Mouse (Mus musculus): ENCODE results near the gene Serpina3f. TPM values are rescaled to one million over a fixed set of nuclear protein-coding genes. Genes with fewer than 3 reads are reported as not detected.

The Serpina3f gene
- total RNA-seq (2023) = under 1 TPM; 0.24 to 0.33 TPM

DNA sequence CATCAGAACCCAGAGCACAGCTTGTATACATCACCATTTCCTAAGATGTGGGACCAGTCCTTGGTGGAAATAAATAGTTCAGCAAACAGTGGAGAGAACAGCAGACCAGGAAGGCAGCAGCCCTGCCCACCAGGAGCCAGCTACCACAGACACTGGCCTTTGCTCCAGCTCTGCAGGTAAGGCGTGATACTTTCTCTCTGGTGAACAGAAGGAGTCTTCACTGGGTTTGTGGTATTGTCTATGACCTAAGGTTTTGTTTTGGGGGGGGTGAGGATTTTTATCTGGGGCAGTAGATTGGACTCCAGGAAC, at the start of gene Serpina3f:
Gene Serpina3f (plus strand): TSS at position 100 of the 309 bp plus-strand sequence.

DNA sequence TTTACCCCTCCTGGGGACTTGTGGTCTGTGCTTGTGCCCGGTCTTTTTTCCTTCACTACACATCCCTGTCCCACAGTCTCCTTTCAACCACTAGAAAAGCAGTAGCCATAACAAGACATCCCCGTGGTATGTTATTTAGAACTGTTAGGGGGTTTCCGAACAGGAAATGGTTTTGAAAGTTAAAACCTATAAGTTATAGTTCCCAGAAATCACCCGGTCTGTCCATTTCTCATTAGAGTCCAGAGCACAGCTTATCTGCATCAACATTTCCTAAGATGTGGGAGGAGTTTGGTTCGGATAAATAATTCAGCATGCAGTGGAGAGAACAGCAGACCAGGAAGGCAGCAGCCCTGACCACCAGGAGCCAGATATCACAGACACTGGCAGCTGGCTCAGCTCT, 21.6 kb downstream of the Serpina3f start, which contains the start of gene Serpina3g:
Gene Serpina3g (plus strand): TSS at position 331 of the 400 bp plus-strand sequence.

DNA sequence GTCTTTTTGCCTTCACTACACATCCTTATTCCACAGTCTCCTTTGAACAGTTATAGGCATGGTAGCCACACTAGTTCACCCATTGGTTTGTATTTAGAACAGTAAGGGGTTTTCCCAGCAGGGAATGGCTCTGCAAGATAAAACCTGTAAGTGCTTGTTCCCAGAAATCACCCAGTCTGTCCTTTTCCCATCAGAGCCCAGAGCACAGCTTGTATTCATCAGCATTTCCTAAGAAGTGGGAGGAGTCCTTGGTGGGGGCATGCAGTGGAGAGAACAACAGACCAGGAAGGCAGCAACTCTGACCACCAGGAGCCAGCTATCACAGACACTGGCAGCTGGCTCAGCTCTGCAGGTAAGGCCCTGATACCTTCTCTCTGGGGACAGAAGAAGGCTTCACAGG, 48.5 kb downstream of the Serpina3f start, which contains the start of gene Serpina3i:
Gene Serpina3i (plus strand): TSS at position 260 of the 400 bp plus-strand sequence.

Other genes starting within 250 kb of the Serpina3f start
- gene Serpina11, start 224.6 kb upstream of the Serpina3f start, total RNA-seq (2023) = under 1 TPM in 1 of 2 experiments, not detected in 1; 0.78 TPM
- gene Serpina9, start 200.8 kb upstream of the Serpina3f start, total RNA-seq (2023) = not detected
- not detected for gene Serpina12, start 170.1 kb upstream of the Serpina3f start, total RNA-seq (2023)
- not detected for gene Serpina5, start 113.4 kb upstream of the Serpina3f start, total RNA-seq (2023)
- gene Serpina3a, start 101.8 kb upstream of the Serpina3f start, total RNA-seq (2023) = not detected
- under 1 TPM in 1 of 2 experiments, not detected in 1; 0.29 TPM for gene Serpina3b, start 86.5 kb upstream of the Serpina3f start, total RNA-seq (2023)
- not detected for gene Serpina3c, start 60.7 kb upstream of the Serpina3f start, total RNA-seq (2023)
- gene Serpina3g, start 21.7 kb downstream of the Serpina3f start, total RNA-seq (2023) = 1 to 10 TPM in 1 of 2 experiments, under 1 TPM in 1; 0.60 to 4.0 TPM
- gene Serpina3i, start 48.6 kb downstream of the Serpina3f start, total RNA-seq (2023) = not detected
- gene Serpina3j, start 100.0 kb downstream of the Serpina3f start, total RNA-seq (2023) = not detected
- gene Serpina3k, start 123.9 kb downstream of the Serpina3f start, total RNA-seq (2023) = not detected
- not detected for gene Serpina3m, start 123.9 kb downstream of the Serpina3f start, total RNA-seq (2023)
- not detected for gene Serpina3n, start 192.2 kb downstream of the Serpina3f start, total RNA-seq (2023)

Data from neutrophil, adult 59 days (primary cell).